Mouse (Mus musculus) CH12.LX (cell line): ENCODE measurements around the gene Rtf2. TPM values are rescaled to one million over a fixed set of nuclear protein-coding genes. Genes with fewer than 3 reads are reported as not detected.

Source experiments
- DNase-seq: peaks from one replicate; pipeline ENCODE4 v3.0.0-alpha.2; 2013; ENCODE audit errors: extremely low read depth
- H3K27ac ChIP-seq: 2 replicates; pipeline ENCODE4 v1.5.1; 2012; ENCODE audit warnings: low read depth, mild to moderate bottlenecking, control low read depth, moderate library complexity; ENCODE audit not compliant: insufficient read depth
- H3K27me3 ChIP-seq: replicated peaks from 2 replicates; pipeline ENCODE3; 2012; ENCODE audit warnings: inconsistent platforms
- H3K36me3 ChIP-seq, 2 experiments: replicated peaks in 1 of 2; 2 replicates each; pipeline versions ENCODE3 to v1.6.1; 2012; ENCODE audit warnings: inconsistent platforms in 1 of 2, low read length in 1 of 2, mild to moderate bottlenecking in 1 of 2, mixed read lengths in 1 of 2, moderate library complexity in 1 of 2; ENCODE audit not compliant: control insufficient read depth in 1 of 2, insufficient read depth in 1 of 2
- H3K4me1 ChIP-seq, 2 experiments: 2 replicates each; pipeline ENCODE4 v1.6.1; 2012; ENCODE audit warnings: inconsistent platforms in 1 of 2, moderate library complexity in 1 of 2; ENCODE audit not compliant: insufficient read depth in 2 of 2, control insufficient read depth in 1 of 2
- H3K4me2 ChIP-seq: 2 replicates; pipeline ENCODE4 v1.6.1; 2012; ENCODE audit warnings: low read depth, mild to moderate bottlenecking, control low read depth; ENCODE audit not compliant: poor library complexity, insufficient read depth, severe bottlenecking
- H3K4me3 ChIP-seq, 3 experiments: fragments of 150-350 bp in 1 of 3; sonication (generic) in 1 of 3; replicated peaks in 1 of 3; 2 replicates each; pipeline versions ENCODE3 to v1.5.1; 2011 to 2012; ENCODE audit warnings: low read depth in 2 of 3, low read length in 2 of 3, mild to moderate bottlenecking in 2 of 3, moderate library complexity in 2 of 3, control low read depth in 1 of 3, improper control_type of control experiment in 1 of 3, inconsistent platforms in 1 of 3, mixed read lengths in 1 of 3; ENCODE audit not compliant: poor library complexity in 1 of 3
- H3K79me2 ChIP-seq: replicated peaks from 2 replicates; pipeline ENCODE4 v1.6.1; 2012; ENCODE audit warnings: mild to moderate bottlenecking, moderate library complexity; ENCODE audit not compliant: control insufficient read depth, poor library complexity, insufficient read depth, severe bottlenecking; ENCODE audit errors: extremely low read depth
- H3K9ac ChIP-seq: 2 replicates; pipeline ENCODE4 v1.6.1; 2012; ENCODE audit warnings: low read depth, mild to moderate bottlenecking, control low read depth, moderate library complexity; ENCODE audit not compliant: insufficient read depth
- H3K9me3 ChIP-seq: replicated peaks from 2 replicates; pipeline ENCODE3; 2012; ENCODE audit warnings: low read length, inconsistent platforms, mixed read lengths
- BHLHE40 ChIP-seq: IDR thresholded peaks from 2 replicates; pipeline ENCODE4 v1.6.1; 2011; ENCODE audit warnings: mild to moderate bottlenecking, low read depth, low read length, improper control_type of control experiment
- CTCF ChIP-seq, 2 experiments: IDR thresholded peaks in 1 of 2; conservative IDR thresholded peaks in 1 of 2; 2 replicates each; pipeline ENCODE4 v1.5.1; 2011 to 2012; ENCODE audit warnings: low read depth in 2 of 2, low read length in 2 of 2, improper control_type of control experiment in 1 of 2, inconsistent platforms in 1 of 2, mild to moderate bottlenecking in 1 of 2, moderate library complexity in 1 of 2
- MAZ ChIP-seq: IDR thresholded peaks from 2 replicates; pipeline ENCODE4 v1.6.1; 2012; ENCODE audit warnings: low read depth, mild to moderate bottlenecking, inconsistent platforms, low read length, improper control_type of control experiment, moderate library complexity
- MEF2A ChIP-seq: IDR thresholded peaks from 2 replicates; pipeline ENCODE4 v1.6.1; 2014; ENCODE audit warnings: low read depth, mild to moderate bottlenecking, inconsistent platforms, low read length, improper control_type of control experiment, borderline replicate concordance
- RAD21 ChIP-seq: IDR thresholded peaks from 2 replicates; pipeline ENCODE4 v1.6.1; 2011; ENCODE audit warnings: low read depth, mild to moderate bottlenecking, low read length, improper control_type of control experiment, moderate library complexity
- SIN3A ChIP-seq: IDR thresholded peaks from 2 replicates; pipeline ENCODE4 v1.6.1; 2012; ENCODE audit warnings: low read length, improper control_type of control experiment, inconsistent platforms
- TCF12 ChIP-seq: IDR thresholded peaks from 2 replicates; pipeline ENCODE4 v1.6.1; 2014; ENCODE audit warnings: low read depth, mild to moderate bottlenecking, inconsistent platforms, low read length, improper control_type of control experiment
- ZKSCAN1 ChIP-seq: IDR thresholded peaks from 2 replicates; pipeline ENCODE4 v1.6.1; 2012; ENCODE audit warnings: low read depth, inconsistent platforms, low read length, improper control_type of control experiment, borderline replicate concordance
- ZNF384 ChIP-seq: IDR thresholded peaks from 2 replicates; pipeline ENCODE4 v1.6.1; 2012; ENCODE audit warnings: low read depth, low read length, improper control_type of control experiment, inconsistent platforms
- dilution Hi-C: fragments of 300-500 bp; cut with MboI; formaldehyde crosslinking; loops from 2 replicates; pipeline ENCODE4 v1.14.3; 2020; ENCODE audit warnings: low sequenced_read_pairs; ENCODE audit not compliant: extremely low pct_unique_long_range_greater_than_20kb, extremely low pct_ligation_motif_present
- in situ Hi-C: fragments of 300-500 bp; cut with MboI; formaldehyde crosslinking; loops from 3 replicates; pipeline ENCODE4 v1.14.3; 2019; ENCODE audit warnings: low sequenced_read_pairs, low pct_ligation_motif_present, low pct_unique_long_range_greater_than_20kb, mixed read lengths
- polyA plus RNA-seq: library from polyadenylated mRNA; unstranded; fragments of >175 nt; gene quantifications from 2 replicates; pipeline ENCODE4 v1.2.1, GENCODE M21; 2012; ENCODE audit warnings: low read depth; ENCODE audit not compliant: insufficient read length
- total RNA-seq, 2 experiments: library from RNA; depleted of rRNA; stranded (reverse); fragments of 300-350 nt in 1 of 2; fragments of >200 nt in 1 of 2; gene quantifications; 2 replicates each; pipeline ENCODE4 v1.2.3; 2012 to 2014

Gene Rtf2
- total and polyA plus RNA-seq, 3 experiments: 60.3 to 72.9 (median 61.4) TPM

- dilution Hi-C loops (no loop called here), in situ Hi-C loops (loop anchor here (10.0 kb wide), 2 partner anchors 301 to 521 kb away; no protein-coding TSS in a partner anchor)
- no peak overlapping the region for H3K9ac ChIP-seq
- H3K36me3 ChIP-seq: peaks cover 10 to 29% of the 10 kb centered on the region in 2 experiments
- TF ChIP-seq MAZ (no peak), MEF2A (no peak), ZKSCAN1 (no peak)
- H3K4me3 ChIP-seq: no peak overlapping the region
- no peaks in the 10 kb centered on the region for H3K79me2 ChIP-seq
- H3K9me3 ChIP-seq: no peaks in the 10 kb centered on the region
- no peak overlapping the region for H3K4me2 ChIP-seq
- H3K4me1 ChIP-seq: peaks cover 4 to 11% of the 10 kb centered on the region in 2 experiments; a peak in 3 of 4 replicates
- no peak for DNase-seq
- no peaks in the 10 kb centered on the region for H3K27me3 ChIP-seq
- no peak overlapping the region for H3K27ac ChIP-seq
These were observed 33.2 kb downstream of the Rtf2 start for GRCm38 (mm10) chr2:172473591-172473990.

DNA sequence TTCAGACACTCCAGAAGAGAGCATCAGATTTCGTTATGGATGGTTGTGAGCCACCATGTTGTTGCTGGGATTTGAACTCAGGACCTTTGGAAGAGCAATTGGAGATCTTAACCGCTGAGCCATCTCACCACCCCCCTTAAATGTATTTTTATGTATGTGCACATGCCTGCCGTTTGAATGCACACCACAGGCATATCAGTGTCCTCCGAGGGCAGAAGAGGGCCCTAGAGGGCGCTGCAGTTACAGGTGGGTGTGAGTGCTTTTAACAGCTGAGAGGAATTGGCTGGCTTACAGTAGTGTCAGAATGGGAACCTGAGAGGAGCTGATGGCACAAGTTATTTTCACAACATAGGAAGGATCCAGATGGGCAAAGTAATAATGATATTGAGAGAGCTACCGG is 34.6 kb downstream of the Rtf2 start:
- no peak overlapping the region for H3K9ac ChIP-seq
- H3K27me3 ChIP-seq: peaks cover 3% of the 10 kb centered on the region
- peak; percentile 33 to 64 for TF ChIP-seq CTCF (conservative IDR thresholded peaks at IDR 0.05 in 1 of 2, IDR thresholded peaks at IDR 0.05 in 1 of 2; ENCODE audit: low read depth in 2 of 2, low read length in 2 of 2)
- TF ChIP-seq ZNF384: no peak
- TF ChIP-seq RAD21: peak; percentile 14
- TF ChIP-seq MAZ: 0 out of 2 replicates have a peak, but pooled peaks have one; percentile 18
- TF ChIP-seq BHLHE40: peak; percentile 17; the same call in 1 of the 2 replicates
- dilution Hi-C loops (no loop called here), in situ Hi-C loops (loop anchor here (10.0 to 25.0 kb wide), 3 partner anchors 300 to 612 kb away; no protein-coding TSS in a partner anchor)
- H3K79me2 ChIP-seq: no peaks in the 10 kb centered on the region
- H3K4me1 ChIP-seq: peaks cover 4 to 11% of the 10 kb centered on the region in 2 experiments; a peak in 3 of 4 replicates
- peaks cover 0 to 15% of the 10 kb centered on the region in 2 experiments for H3K36me3 ChIP-seq
- H3K4me2 ChIP-seq: no peak overlapping the region
- no peaks in the 10 kb centered on the region for H3K9me3 ChIP-seq
- peak; percentile 41 for DNase-seq
- no peak overlapping the region for H3K4me3 ChIP-seq
- no peak overlapping the region for H3K27ac ChIP-seq

GRCm38 (mm10) chr2:172476707-172477260 is 36.4 kb downstream of the Rtf2 start:
- in situ Hi-C loops (loop anchor here (10.0 to 25.0 kb wide), 3 partner anchors 298 to 611 kb away; no protein-coding TSS in a partner anchor), dilution Hi-C loops (no loop called here)
- no peak for DNase-seq
- Histone ChIP-seq H3K27me3 (peaks cover 17% of the 10 kb centered on the region), H3K9ac (no peak overlapping the region), H3K4me1 (peaks cover 4 to 11% of the 10 kb centered on the region in 2 experiments; a peak in 3 of 4 replicates), H3K4me3 (no peak overlapping the region), H3K36me3 (peaks cover 0 to 7% of the 10 kb centered on the region in 2 experiments), H3K27ac (no peak overlapping the region), H3K9me3 (no peaks in the 10 kb centered on the region), H3K4me2 (peak overlapping the region; percentile 92), H3K79me2 (no peaks in the 10 kb centered on the region)
- no peak for TF ChIP-seq TCF12
- TF ChIP-seq SIN3A: no peak
